Mouse (Mus musculus) neural tube, postnatal 0 days (tissue): ENCODE measurements around the gene Sept1. TPM values are rescaled to one million over a fixed set of nuclear protein-coding genes. Genes with fewer than 3 reads are reported as not detected.

Experiments used
- polyA plus RNA-seq: library from polyadenylated mRNA; unstranded; fragments of >200 nt; fragmentation: Nextera tagmentation; extraction: Ambion mirVana; gene quantifications from 2 replicates; pipeline ENCODE4 v1.2.1, GENCODE M21; 2015

Gene Sept1
- 9.6 and 10.1 TPM in 2 replicates for polyA plus RNA-seq

DNA sequence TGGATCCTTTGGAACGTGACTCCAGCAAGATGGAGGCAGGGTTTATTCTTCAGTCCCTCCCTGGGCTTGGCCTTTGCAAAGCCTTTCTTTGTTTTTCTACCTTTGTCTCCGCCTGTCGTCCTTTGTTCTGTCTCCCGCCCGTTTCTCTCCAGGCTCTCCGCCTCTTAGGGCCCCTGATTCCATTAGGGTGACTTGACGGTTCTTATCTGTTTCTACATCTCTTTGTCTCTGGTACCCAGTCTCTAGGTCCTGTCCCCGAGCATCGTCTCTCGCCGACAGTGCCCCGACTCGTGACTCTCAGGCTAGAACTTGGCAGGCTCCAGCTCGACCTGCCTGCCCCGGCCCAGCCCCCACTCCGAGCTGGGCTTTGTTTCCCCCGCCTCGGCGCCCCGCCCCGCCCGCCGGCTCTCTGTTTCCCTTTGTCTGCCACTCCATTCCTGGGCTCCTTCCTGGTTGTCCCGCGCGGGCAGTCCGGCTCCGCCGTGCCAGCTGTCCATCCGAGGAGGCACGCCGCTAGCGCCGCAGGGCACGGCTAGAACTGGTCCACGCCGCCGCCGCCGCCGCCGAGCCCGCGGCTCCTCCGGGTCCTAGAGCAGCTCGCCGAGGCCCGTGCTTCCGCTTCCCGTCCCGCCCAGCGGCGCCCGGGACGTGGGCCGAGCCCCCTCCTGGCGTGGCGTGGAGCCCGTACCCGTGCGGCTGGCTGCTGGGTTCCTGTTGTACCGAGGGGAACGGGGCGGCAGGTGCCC is at the start of gene Sept1, which contains the start of gene Zfp553:
Gene Sept1, minus strand, starts transcription at position 509 of the 746 bp plus-strand sequence.
Gene Zfp553, plus strand, starts transcription at position 440 of the 746 bp plus-strand sequence.

DNA sequence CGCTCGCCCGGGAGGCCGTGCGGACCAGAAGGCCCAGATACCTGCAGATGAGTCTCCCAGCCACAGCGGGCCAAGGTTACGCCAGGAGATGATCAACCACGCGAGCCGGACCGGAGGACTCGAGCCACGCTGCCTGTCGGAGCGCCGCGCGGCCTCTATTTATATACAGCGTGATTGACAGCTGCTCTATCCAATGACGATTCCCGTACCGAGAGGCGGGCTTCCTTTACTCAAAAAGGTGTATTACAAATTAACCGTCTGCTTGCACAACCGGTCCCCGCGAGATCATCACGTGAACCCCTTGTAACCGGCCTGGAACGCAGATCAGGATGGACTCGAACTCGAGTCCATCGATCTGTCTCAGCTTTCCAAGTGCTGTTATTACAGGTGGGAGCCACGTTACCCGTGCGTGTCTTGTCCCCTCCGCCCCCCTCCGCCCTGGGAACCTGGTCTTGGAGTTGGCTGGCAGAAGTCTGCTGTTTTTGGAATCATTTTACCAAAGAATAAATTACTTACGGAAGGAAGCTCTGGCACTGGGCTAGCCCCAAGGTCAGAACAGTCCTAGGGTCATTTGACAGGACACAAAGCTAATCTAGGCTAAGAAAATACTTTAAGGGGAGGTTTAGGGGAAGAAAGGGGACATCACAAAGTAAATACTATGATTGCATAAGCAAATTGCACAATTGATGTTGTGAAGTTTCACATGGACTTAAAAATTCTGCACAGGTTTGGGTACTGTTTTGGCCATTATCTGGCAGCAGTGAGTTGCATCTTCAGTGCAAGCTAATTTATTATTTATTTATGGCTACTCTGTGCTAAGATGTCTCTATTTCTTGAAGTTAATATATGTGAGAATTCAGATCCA is 41.2 kb upstream of the Sept1 start, which contains the start of gene Sephs2:
Gene Sephs2, minus strand, starts transcription at position 131 of the 865 bp plus-strand sequence.

DNA sequence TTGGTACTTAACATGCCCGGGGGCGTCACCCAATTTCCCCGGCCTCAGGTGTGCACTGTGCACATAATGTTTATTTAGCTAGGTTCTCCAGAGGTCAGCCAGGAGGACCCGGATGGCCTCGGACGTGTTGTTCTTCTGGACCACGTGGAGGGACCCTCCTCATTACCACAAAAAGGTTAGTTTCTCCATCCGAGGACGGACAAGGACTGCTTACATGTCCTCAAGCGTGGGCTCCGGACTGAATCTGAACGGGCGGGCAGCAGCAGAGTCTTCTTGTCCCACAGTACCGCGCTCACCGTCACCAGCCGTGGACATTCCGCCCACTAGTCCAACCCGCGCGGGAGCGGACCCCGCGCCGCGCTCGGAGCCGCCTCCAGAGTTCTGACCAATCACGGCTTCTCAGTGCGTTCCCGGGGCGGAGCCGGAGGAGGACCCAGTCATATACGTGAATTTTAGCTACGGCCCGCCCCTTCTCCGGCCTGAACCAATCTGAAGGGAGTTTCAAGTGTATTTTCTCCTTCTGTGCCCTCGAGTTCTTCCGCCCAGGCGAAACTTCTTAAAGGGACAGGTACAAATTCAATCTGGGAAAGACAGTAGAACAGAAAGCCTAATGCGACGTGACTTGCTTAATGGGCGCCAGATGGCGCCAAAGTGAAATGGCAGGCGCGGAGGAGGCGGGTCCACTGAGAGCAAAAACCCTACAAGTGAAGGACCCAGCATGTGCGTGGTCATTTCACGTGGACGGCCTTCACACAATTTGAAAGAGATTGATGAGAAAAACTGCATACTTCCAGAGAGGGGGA is 27.6 kb upstream of the Sept1 start, which contains the start of gene Dctpp1:
Gene Dctpp1, minus strand, starts transcription at position 401 of the 803 bp plus-strand sequence.

DNA sequence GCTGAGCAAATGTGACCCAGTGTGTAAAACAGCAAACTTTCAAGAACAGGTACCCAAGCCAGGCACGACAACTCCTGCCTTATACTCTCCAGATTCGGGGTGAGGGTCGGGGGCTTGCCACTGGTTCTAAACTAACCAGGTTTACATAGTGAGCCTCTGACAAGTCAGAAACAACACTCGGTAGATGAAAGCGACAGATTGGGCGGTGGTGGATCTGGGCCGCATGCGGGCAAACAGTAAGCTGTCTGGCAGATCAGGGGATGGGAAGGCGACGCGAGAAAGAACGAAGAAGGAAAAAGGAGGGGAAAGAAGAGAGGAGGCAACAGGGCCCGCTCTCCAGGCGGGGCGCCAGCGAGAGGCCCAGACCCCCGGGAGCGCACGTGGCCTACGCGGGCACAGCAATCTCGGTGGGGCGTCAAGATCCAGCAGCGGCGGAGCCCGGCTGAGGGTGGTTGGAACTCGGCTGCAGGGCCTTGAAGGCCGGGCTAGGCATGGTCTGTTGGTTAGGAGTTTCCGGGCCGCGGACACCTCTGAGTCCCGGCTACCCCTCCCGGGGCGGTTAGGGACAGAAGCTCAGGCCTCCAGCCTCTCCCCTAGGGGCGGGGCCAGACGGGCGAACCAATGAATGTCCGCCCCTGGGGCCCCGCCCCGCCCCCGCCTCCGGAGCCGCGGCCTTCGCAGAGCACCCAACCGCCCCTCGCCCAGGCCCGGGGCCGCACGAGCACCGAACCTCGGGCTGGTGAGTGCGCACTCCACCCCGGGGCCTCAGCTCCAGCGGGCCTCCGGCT is 11.1 kb upstream of the Sept1 start, which contains the start of gene Zfp771:
Gene Zfp771, plus strand, starts transcription at position 405 of the 788 bp plus-strand sequence.

DNA sequence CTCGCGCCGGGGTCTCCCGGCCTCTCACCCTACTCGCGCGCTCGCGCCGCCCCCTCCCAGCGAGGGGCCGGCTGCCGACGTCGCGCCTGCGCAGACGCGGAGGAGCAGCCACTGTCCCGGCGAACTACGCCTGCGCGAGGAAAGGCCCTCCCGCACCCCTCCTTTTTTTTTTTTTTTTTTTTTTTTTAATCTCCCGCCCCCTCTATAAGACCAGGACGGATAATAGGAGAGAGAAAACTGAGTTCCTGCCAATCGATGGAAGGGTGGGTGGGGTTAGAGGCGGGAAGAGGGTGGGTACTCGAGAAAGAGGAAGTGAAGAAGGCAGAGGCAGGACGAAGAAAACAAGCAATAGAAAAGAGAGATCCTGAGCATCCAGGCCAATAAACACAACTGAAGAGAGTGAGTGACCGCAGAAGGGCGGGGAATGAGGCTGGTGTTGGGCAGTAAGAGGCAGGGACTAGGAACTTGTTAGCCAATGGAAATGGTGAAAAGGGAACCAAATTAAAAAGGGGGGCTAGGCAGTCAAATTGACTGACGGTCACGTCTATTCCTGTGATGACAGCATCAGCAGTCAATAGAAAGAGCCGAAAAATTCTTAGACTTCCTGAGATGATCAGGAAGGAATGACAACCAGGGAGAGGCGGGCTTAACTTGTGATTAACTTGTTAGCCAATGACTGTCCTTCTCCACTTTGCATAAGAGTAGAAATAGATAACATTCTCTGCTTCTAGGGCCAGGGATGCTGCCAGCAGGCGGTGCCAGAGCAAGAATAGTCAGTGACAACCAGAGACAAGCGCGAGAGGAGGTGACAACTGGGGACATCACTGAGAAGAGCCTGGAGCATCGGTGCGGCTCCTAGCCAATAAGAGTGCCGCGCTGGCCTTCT is 24.1 kb downstream of the Sept1 start, which contains the start of gene Mylpf:
Gene Mylpf, plus strand, starts transcription at position 338 of the 886 bp plus-strand sequence.

DNA sequence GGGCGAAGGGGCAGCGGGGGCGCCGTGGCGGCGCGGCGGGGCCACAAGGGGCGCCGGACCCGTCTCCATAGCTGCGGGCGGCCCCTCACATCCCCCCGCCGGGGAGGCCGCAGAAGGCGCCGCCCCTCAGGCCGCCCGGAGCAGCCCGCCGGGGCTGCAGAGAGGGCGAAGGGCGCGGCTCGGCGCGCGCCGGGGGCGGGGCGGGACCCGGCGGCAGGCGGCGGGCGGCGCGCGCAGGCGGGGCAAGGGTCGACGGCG is 24.7 kb downstream of the Sept1 start, which contains the start of gene Tbc1d10b:
Gene Tbc1d10b, minus strand, starts transcription at position 174 of the 258 bp plus-strand sequence.

DNA sequence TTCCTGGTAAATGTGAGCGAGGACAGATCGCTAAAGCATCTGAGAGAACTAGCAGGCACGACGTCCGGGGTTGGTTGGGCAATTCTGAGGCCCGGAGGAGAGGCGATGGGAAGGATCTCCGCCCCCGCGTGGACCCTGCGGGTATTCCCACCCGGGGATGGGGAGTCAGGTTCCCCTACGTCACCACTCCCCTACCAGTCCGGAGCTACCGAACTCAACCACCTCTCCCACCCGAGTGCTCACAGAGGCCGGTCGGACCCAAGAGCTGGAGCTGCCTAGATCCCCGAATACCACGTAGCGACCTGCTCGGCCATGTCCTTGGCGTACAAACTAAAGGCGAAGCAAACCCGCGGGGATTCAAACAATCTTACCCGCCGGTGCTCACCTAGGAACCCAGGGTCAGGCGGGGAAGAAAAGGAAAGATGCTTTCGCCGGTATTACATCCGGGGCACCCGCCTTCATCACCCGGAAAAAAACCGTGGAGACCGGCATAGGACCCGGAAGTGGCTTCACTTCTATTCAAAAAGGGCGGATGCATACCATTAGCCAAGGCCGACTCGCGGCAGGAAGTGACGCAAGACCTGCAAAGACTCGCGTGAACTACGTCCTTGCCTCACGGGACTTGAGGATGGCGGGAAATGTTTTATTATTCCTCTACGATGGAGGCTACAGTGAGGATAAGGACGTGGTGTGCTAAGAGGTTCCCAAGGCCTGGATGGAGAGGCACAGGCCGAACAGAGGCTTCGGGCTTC is 37.2 kb downstream of the Sept1 start, which contains the start of gene Cd2bp2:
Gene Cd2bp2, minus strand, starts transcription at position 507 of the 752 bp plus-strand sequence.

Other genes starting within 250 kb of the Sept1 start
- gene Mvp, start 218.5 kb downstream of the Sept1 start, polyA plus RNA-seq = 4.9 and 5.9 TPM in 2 replicates
- 0.70 TPM in 1 of 2 replicates, not detected in the other for gene Pagr1b, start 216.6 kb downstream of the Sept1 start, polyA plus RNA-seq
- 23.1 and 63.2 TPM in 2 replicates for gene Pagr1a, start 215.8 kb downstream of the Sept1 start, polyA plus RNA-seq
- 36.5 and 56.8 TPM in 2 replicates for gene Gm42742, start 212.0 kb downstream of the Sept1 start, polyA plus RNA-seq
- 128 and 150 TPM in 2 replicates for gene Prrt2, start 211.9 kb downstream of the Sept1 start, polyA plus RNA-seq
- gene Maz, start 206.1 kb downstream of the Sept1 start, polyA plus RNA-seq = 88.1 and 104 TPM in 2 replicates
- gene Kif22, start 190.7 kb downstream of the Sept1 start, polyA plus RNA-seq = 13.7 and 20.7 TPM in 2 replicates
- not detected in 2 replicates for gene Zg16, start 145.8 kb downstream of the Sept1 start, polyA plus RNA-seq
- 1.6 and 2.1 TPM in 2 replicates for gene AI467606, start 141.8 kb downstream of the Sept1 start, polyA plus RNA-seq
- gene Qprt, start 110.9 kb downstream of the Sept1 start, polyA plus RNA-seq = 1.3 and 1.4 TPM in 2 replicates
- not detected in 2 replicates for gene Spn, start 95.3 kb downstream of the Sept1 start, polyA plus RNA-seq
- gene Cd2bp2, start 37.1 kb downstream of the Sept1 start, polyA plus RNA-seq = 45.4 and 48.6 TPM in 2 replicates
- 37.0 and 44.0 TPM in 2 replicates for gene Tbc1d10b, start 24.7 kb downstream of the Sept1 start, polyA plus RNA-seq
- gene Mylpf, start 24.2 kb downstream of the Sept1 start, polyA plus RNA-seq = 8.3 and 11.1 TPM in 2 replicates
- gene Zfp553, start 69 bp downstream of the Sept1 start, polyA plus RNA-seq = 28.1 and 31.9 TPM in 2 replicates
- gene Zfp771, start 11.1 kb upstream of the Sept1 start, polyA plus RNA-seq = 95.4 and 103 TPM in 2 replicates
- 95.6 and 108 TPM in 2 replicates for gene Dctpp1, start 27.6 kb upstream of the Sept1 start, polyA plus RNA-seq
- 69.7 and 75.9 TPM in 2 replicates for gene Sephs2, start 40.9 kb upstream of the Sept1 start, polyA plus RNA-seq
- gene Itgal, start 63.1 kb upstream of the Sept1 start, polyA plus RNA-seq = 0.27 and 0.28 TPM in 2 replicates
- gene Zfp768, start 112.5 kb upstream of the Sept1 start, polyA plus RNA-seq = 12.9 and 13.5 TPM in 2 replicates
- gene Zfp747, start 142.9 kb upstream of the Sept1 start, polyA plus RNA-seq = 5.5 and 6.6 TPM in 2 replicates
- gene 9130019O22Rik, start 154.0 kb upstream of the Sept1 start, polyA plus RNA-seq = 2.9 and 3.1 TPM in 2 replicates
- gene E430018J23Rik, start 160.5 kb upstream of the Sept1 start, polyA plus RNA-seq = 2.8 and 3.1 TPM in 2 replicates
- gene Zfp764, start 173.7 kb upstream of the Sept1 start, polyA plus RNA-seq = 3.2 and 3.8 TPM in 2 replicates
- gene Zfp688, start 188.9 kb upstream of the Sept1 start, polyA plus RNA-seq = 31.8 and 32.0 TPM in 2 replicates
- gene Zfp689, start 216.0 kb upstream of the Sept1 start, polyA plus RNA-seq = 8.2 and 11.7 TPM in 2 replicates
- gene Prr14, start 226.5 kb upstream of the Sept1 start, polyA plus RNA-seq = 26.2 and 33.0 TPM in 2 replicates
- 11.1 and 12.2 TPM in 2 replicates for gene Fbrs, start 246.1 kb upstream of the Sept1 start, polyA plus RNA-seq